Mouse (Mus musculus): Measurements from ENCODE around the gene Spata46. TPM values are rescaled to one million over a fixed set of nuclear protein-coding genes. Genes with fewer than 3 reads are reported as not detected.

Spata46 gene
- polyA plus RNA-seq (2011; ENCODE audit: insufficient read length, low read depth, missing spikeins) = not detected in 2 replicates

- Histone ChIP-seq H3K4me3 (ENCODE audit: insufficient read depth, low read length) (no peak within 1 kb of the TSS), H3K27ac (ENCODE audit: insufficient read depth, low read length) (no peak within 1 kb of the TSS), H3K4me1 (ENCODE audit: control insufficient read depth, insufficient read depth, low read length) (no peaks in the 10 kb centered on the region)
- no peak for TF ChIP-seq POLR2A (IDR thresholded peaks at IDR 0.05; ENCODE audit: low read depth, low read length)
- TF ChIP-seq CTCF (IDR thresholded peaks at IDR 0.05; ENCODE audit: borderline replicate concordance, insufficient read depth, low read length) = no peak
Observed at GRCm38 (mm10) chr1:170308503-170308902, at the start of gene Spata46. TSS of gene Spata46 (plus strand) at chr1:170308803.

- Histone ChIP-seq H3K4me1 (ENCODE audit: control insufficient read depth, insufficient read depth, low read length) (no peaks in the 10 kb centered on the region), H3K27ac (ENCODE audit: insufficient read depth, low read length) (no peak overlapping the region), H3K4me3 (ENCODE audit: insufficient read depth, low read length) (no peak overlapping the region)
- TF ChIP-seq CTCF (IDR thresholded peaks at IDR 0.05; ENCODE audit: borderline replicate concordance, insufficient read depth, low read length) (no peak), POLR2A (IDR thresholded peaks at IDR 0.05; ENCODE audit: low read depth, low read length) (no peak)
Observed at GRCm38 (mm10) chr1:170270281-170270680, 38.3 kb upstream of the Spata46 start.

GRCm38 (mm10) chr1:170270696-170271095, 37.9 kb upstream of the Spata46 start:
- Histone ChIP-seq H3K4me1 (ENCODE audit: control insufficient read depth, insufficient read depth, low read length) (no peaks in the 10 kb centered on the region), H3K27ac (ENCODE audit: insufficient read depth, low read length) (no peak overlapping the region), H3K4me3 (ENCODE audit: insufficient read depth, low read length) (no peak overlapping the region)
- TF ChIP-seq POLR2A (IDR thresholded peaks at IDR 0.05; ENCODE audit: low read depth, low read length) (no peak), CTCF (IDR thresholded peaks at IDR 0.05; ENCODE audit: borderline replicate concordance, insufficient read depth, low read length) (no peak)

GRCm38 (mm10) chr1:170273252-170273651, 35.4 kb upstream of the Spata46 start:
- H3K4me3 ChIP-seq (ENCODE audit: insufficient read depth, low read length) = no peak overlapping the region
- no peak overlapping the region for H3K27ac ChIP-seq (ENCODE audit: insufficient read depth, low read length)
- TF ChIP-seq CTCF (IDR thresholded peaks at IDR 0.05; ENCODE audit: borderline replicate concordance, insufficient read depth, low read length) (no peak), POLR2A (IDR thresholded peaks at IDR 0.05; ENCODE audit: low read depth, low read length) (no peak)
- H3K4me1 ChIP-seq (ENCODE audit: control insufficient read depth, insufficient read depth, low read length) = no peaks in the 10 kb centered on the region

- no peaks in the 10 kb centered on the region for H3K4me1 ChIP-seq (ENCODE audit: control insufficient read depth, insufficient read depth, low read length)
- no peak within 1 kb of the TSS for H3K4me3 ChIP-seq (ENCODE audit: insufficient read depth, low read length)
- TF ChIP-seq POLR2A (IDR thresholded peaks at IDR 0.05; ENCODE audit: low read depth, low read length) (no peak), CTCF (IDR thresholded peaks at IDR 0.05; ENCODE audit: borderline replicate concordance, insufficient read depth, low read length) (no peak)
- H3K27ac ChIP-seq (ENCODE audit: insufficient read depth, low read length) = no peak within 1 kb of the TSS
Observed at GRCm38 (mm10) chr1:170277016-170277415, 31.6 kb upstream of the Spata46 start, which contains the start of gene Sh2d1b1. TSS of gene Sh2d1b1 (plus strand) at chr1:170277320.

GRCm38 (mm10) chr1:170282415-170283129, 26.0 kb upstream of the Spata46 start:
- H3K27ac ChIP-seq (ENCODE audit: insufficient read depth, low read length) = no peak overlapping the region
- no peaks in the 10 kb centered on the region for H3K4me1 ChIP-seq (ENCODE audit: control insufficient read depth, insufficient read depth, low read length)
- TF ChIP-seq POLR2A (IDR thresholded peaks at IDR 0.05; ENCODE audit: low read depth, low read length) (no peak), CTCF (IDR thresholded peaks at IDR 0.05; ENCODE audit: borderline replicate concordance, insufficient read depth, low read length) (no peak)
- H3K4me3 ChIP-seq (ENCODE audit: insufficient read depth, low read length) = no peak overlapping the region

GRCm38 (mm10) chr1:170292239-170292951, 16.2 kb upstream of the Spata46 start:
- no peak for TF ChIP-seq CTCF (IDR thresholded peaks at IDR 0.05; ENCODE audit: borderline replicate concordance, insufficient read depth, low read length)
- no peak for TF ChIP-seq POLR2A (IDR thresholded peaks at IDR 0.05; ENCODE audit: low read depth, low read length)
- no peak overlapping the region for H3K4me3 ChIP-seq (ENCODE audit: insufficient read depth, low read length)

GRCm38 (mm10) chr1:170293257-170293656, 15.3 kb upstream of the Spata46 start:
- no peak for TF ChIP-seq CTCF (IDR thresholded peaks at IDR 0.05; ENCODE audit: borderline replicate concordance, insufficient read depth, low read length)
- no peak for TF ChIP-seq POLR2A (IDR thresholded peaks at IDR 0.05; ENCODE audit: low read depth, low read length)
- Histone ChIP-seq H3K4me1 (ENCODE audit: control insufficient read depth, insufficient read depth, low read length) (no peaks in the 10 kb centered on the region), H3K4me3 (ENCODE audit: insufficient read depth, low read length) (no peak overlapping the region), H3K27ac (ENCODE audit: insufficient read depth, low read length) (no peak overlapping the region)

More at GRCm38 (mm10) chr1:170292239-170292951, 16.2 kb upstream of the Spata46 start:
- Histone ChIP-seq H3K4me1 (ENCODE audit: control insufficient read depth, insufficient read depth, low read length) (no peaks in the 10 kb centered on the region), H3K27ac (ENCODE audit: insufficient read depth, low read length) (no peak overlapping the region)

- TF ChIP-seq CTCF (IDR thresholded peaks at IDR 0.05; ENCODE audit: borderline replicate concordance, insufficient read depth, low read length) (no peak), POLR2A (IDR thresholded peaks at IDR 0.05; ENCODE audit: low read depth, low read length) (no peak)
- H3K4me3 ChIP-seq (ENCODE audit: insufficient read depth, low read length) = no peak overlapping the region
- no peaks in the 10 kb centered on the region for H3K4me1 ChIP-seq (ENCODE audit: control insufficient read depth, insufficient read depth, low read length)
Observed at GRCm38 (mm10) chr1:170294786-170295570, 13.6 kb upstream of the Spata46 start.

More at GRCm38 (mm10) chr1:170294786-170295570, 13.6 kb upstream of the Spata46 start:
- no peak overlapping the region for H3K27ac ChIP-seq (ENCODE audit: insufficient read depth, low read length)

Data from embryonic fibroblast, embryonic 13.5 days (primary cell).